Mouse (Mus musculus) CH12.LX (cell line): ENCODE data around the gene BC005537. TPM values are rescaled to one million over a fixed set of nuclear protein-coding genes. Genes with fewer than 3 reads are reported as not detected.
A peak's percentile ranks its signal among the peaks of the same experiment; 100 is the strongest.

Source experiments
- DNase-seq: peaks from one replicate; pipeline ENCODE4 v3.0.0-alpha.2; 2013; ENCODE audit errors: extremely low read depth
- H3K27ac ChIP-seq: 2 replicates; pipeline ENCODE4 v1.5.1; 2012; ENCODE audit warnings: low read depth, mild to moderate bottlenecking, control low read depth, moderate library complexity; ENCODE audit not compliant: insufficient read depth
- H3K27me3 ChIP-seq: replicated peaks from 2 replicates; pipeline ENCODE3; 2012; ENCODE audit warnings: inconsistent platforms
- H3K36me3 ChIP-seq, 2 experiments: replicated peaks in 1 of 2; 2 replicates each; pipeline versions ENCODE3 to v1.6.1; 2012; ENCODE audit warnings: inconsistent platforms in 1 of 2, low read length in 1 of 2, mild to moderate bottlenecking in 1 of 2, mixed read lengths in 1 of 2, moderate library complexity in 1 of 2; ENCODE audit not compliant: control insufficient read depth in 1 of 2, insufficient read depth in 1 of 2
- H3K4me1 ChIP-seq, 2 experiments: 2 replicates each; pipeline ENCODE4 v1.6.1; 2012; ENCODE audit warnings: inconsistent platforms in 1 of 2, moderate library complexity in 1 of 2; ENCODE audit not compliant: insufficient read depth in 2 of 2, control insufficient read depth in 1 of 2
- H3K4me2 ChIP-seq: 2 replicates; pipeline ENCODE4 v1.6.1; 2012; ENCODE audit warnings: low read depth, mild to moderate bottlenecking, control low read depth; ENCODE audit not compliant: poor library complexity, insufficient read depth, severe bottlenecking
- H3K4me3 ChIP-seq, 3 experiments: fragments of 150-350 bp in 1 of 3; sonication (generic) in 1 of 3; replicated peaks in 1 of 3; 2 replicates each; pipeline versions ENCODE3 to v1.5.1; 2011 to 2012; ENCODE audit warnings: low read depth in 2 of 3, low read length in 2 of 3, mild to moderate bottlenecking in 2 of 3, moderate library complexity in 2 of 3, control low read depth in 1 of 3, improper control_type of control experiment in 1 of 3, inconsistent platforms in 1 of 3, mixed read lengths in 1 of 3; ENCODE audit not compliant: poor library complexity in 1 of 3
- H3K79me2 ChIP-seq: replicated peaks from 2 replicates; pipeline ENCODE4 v1.6.1; 2012; ENCODE audit warnings: mild to moderate bottlenecking, moderate library complexity; ENCODE audit not compliant: control insufficient read depth, poor library complexity, insufficient read depth, severe bottlenecking; ENCODE audit errors: extremely low read depth
- H3K9ac ChIP-seq: 2 replicates; pipeline ENCODE4 v1.6.1; 2012; ENCODE audit warnings: low read depth, mild to moderate bottlenecking, control low read depth, moderate library complexity; ENCODE audit not compliant: insufficient read depth
- H3K9me3 ChIP-seq: replicated peaks from 2 replicates; pipeline ENCODE3; 2012; ENCODE audit warnings: low read length, inconsistent platforms, mixed read lengths
- BHLHE40 ChIP-seq: IDR thresholded peaks from 2 replicates; pipeline ENCODE4 v1.6.1; 2011; ENCODE audit warnings: mild to moderate bottlenecking, low read depth, low read length, improper control_type of control experiment
- CHD1 ChIP-seq: IDR thresholded peaks from 2 replicates; pipeline ENCODE4 v1.6.1; 2012; ENCODE audit warnings: low read depth, low read length, improper control_type of control experiment, inconsistent platforms
- CHD2 ChIP-seq: IDR thresholded peaks from 2 replicates; pipeline ENCODE4 v1.6.1; 2011; ENCODE audit warnings: low read length, improper control_type of control experiment
- CTCF ChIP-seq, 2 experiments: IDR thresholded peaks in 1 of 2; conservative IDR thresholded peaks in 1 of 2; 2 replicates each; pipeline ENCODE4 v1.5.1; 2011 to 2012; ENCODE audit warnings: low read depth in 2 of 2, low read length in 2 of 2, improper control_type of control experiment in 1 of 2, inconsistent platforms in 1 of 2, mild to moderate bottlenecking in 1 of 2, moderate library complexity in 1 of 2
- E2F4 ChIP-seq: IDR thresholded peaks from 2 replicates; pipeline ENCODE4 v1.6.1; 2011; ENCODE audit warnings: low read depth, low read length, improper control_type of control experiment; ENCODE audit not compliant: insufficient replicate concordance
- ELF1 ChIP-seq: IDR thresholded peaks from 2 replicates; pipeline ENCODE4 v1.6.1; 2014; ENCODE audit warnings: low read depth, mild to moderate bottlenecking, inconsistent platforms, low read length, improper control_type of control experiment
- EP300 ChIP-seq: IDR thresholded peaks from 2 replicates; pipeline ENCODE4 v1.6.1; 2011; ENCODE audit warnings: low read length, improper control_type of control experiment
- ETS1 ChIP-seq: conservative IDR thresholded peaks from 2 replicates; pipeline ENCODE4 v1.6.1; 2012; ENCODE audit warnings: low read depth, mild to moderate bottlenecking, inconsistent platforms, low read length, improper control_type of control experiment, moderate library complexity
- GABPA ChIP-seq: IDR thresholded peaks from 2 replicates; pipeline ENCODE4 v1.6.1; 2012; ENCODE audit warnings: low read depth, low read length, improper control_type of control experiment, inconsistent platforms; ENCODE audit not compliant: insufficient replicate concordance
- IRF4 ChIP-seq: IDR thresholded peaks from 2 replicates; pipeline ENCODE4 v1.6.1; 2014; ENCODE audit warnings: low read depth, mild to moderate bottlenecking, inconsistent platforms, low read length, improper control_type of control experiment
- JUN ChIP-seq: IDR thresholded peaks from 2 replicates; pipeline ENCODE4 v1.6.1; 2011; ENCODE audit warnings: low read depth, mild to moderate bottlenecking, low read length, improper control_type of control experiment, moderate library complexity; ENCODE audit not compliant: insufficient read depth
- KAT2A ChIP-seq: IDR thresholded peaks from 2 replicates; pipeline ENCODE4 v1.6.1; 2012; ENCODE audit warnings: low read length, improper control_type of control experiment, inconsistent platforms; ENCODE audit not compliant: insufficient replicate concordance
- MAX ChIP-seq: IDR thresholded peaks from 2 replicates; pipeline ENCODE4 v1.6.1; 2011; ENCODE audit warnings: low read length, improper control_type of control experiment
- MAZ ChIP-seq: IDR thresholded peaks from 2 replicates; pipeline ENCODE4 v1.6.1; 2012; ENCODE audit warnings: low read depth, mild to moderate bottlenecking, inconsistent platforms, low read length, improper control_type of control experiment, moderate library complexity
- MEF2A ChIP-seq: IDR thresholded peaks from 2 replicates; pipeline ENCODE4 v1.6.1; 2014; ENCODE audit warnings: low read depth, mild to moderate bottlenecking, inconsistent platforms, low read length, improper control_type of control experiment, borderline replicate concordance
- MYC ChIP-seq: IDR thresholded peaks from 2 replicates; pipeline ENCODE4 v1.6.1; 2011; ENCODE audit warnings: low read depth, mild to moderate bottlenecking, improper control_type of control experiment, low read length
- NELFE ChIP-seq: IDR thresholded peaks from 2 replicates; pipeline ENCODE4 v1.6.1; 2011; ENCODE audit warnings: low read depth, low read length, improper control_type of control experiment
- NRF1 ChIP-seq: IDR thresholded peaks from 2 replicates; pipeline ENCODE4 v1.6.1; 2014; ENCODE audit warnings: low read depth, mild to moderate bottlenecking, inconsistent platforms, low read length, improper control_type of control experiment, moderate library complexity
- PAX5 ChIP-seq: IDR thresholded peaks from 2 replicates; pipeline ENCODE4 v1.6.1; 2012; ENCODE audit warnings: low read length, inconsistent platforms, mixed read lengths
- POLR2AphosphoS2 ChIP-seq: IDR thresholded peaks from 2 replicates; pipeline ENCODE4 v1.6.1; 2011; ENCODE audit warnings: low read depth, low read length, improper control_type of control experiment
- RAD21 ChIP-seq: IDR thresholded peaks from 2 replicates; pipeline ENCODE4 v1.6.1; 2011; ENCODE audit warnings: low read depth, mild to moderate bottlenecking, low read length, improper control_type of control experiment, moderate library complexity
- RCOR1 ChIP-seq: conservative IDR thresholded peaks from 2 replicates; pipeline ENCODE4 v1.6.1; 2012; ENCODE audit warnings: low read depth, mild to moderate bottlenecking, inconsistent platforms, low read length, improper control_type of control experiment
- SIN3A ChIP-seq: IDR thresholded peaks from 2 replicates; pipeline ENCODE4 v1.6.1; 2012; ENCODE audit warnings: low read length, improper control_type of control experiment, inconsistent platforms
- TBP ChIP-seq: conservative IDR thresholded peaks from 2 replicates; pipeline ENCODE4 v1.6.1; 2011; ENCODE audit warnings: low read depth, low read length, improper control_type of control experiment
- TCF12 ChIP-seq: IDR thresholded peaks from 2 replicates; pipeline ENCODE4 v1.6.1; 2014; ENCODE audit warnings: low read depth, mild to moderate bottlenecking, inconsistent platforms, low read length, improper control_type of control experiment
- USF1 ChIP-seq: IDR thresholded peaks from 2 replicates; pipeline ENCODE4 v1.6.1; 2014; ENCODE audit warnings: low read depth, mild to moderate bottlenecking, inconsistent platforms, low read length, improper control_type of control experiment
- USF2 ChIP-seq: conservative IDR thresholded peaks from 2 replicates; pipeline ENCODE4 v1.6.1; 2011; ENCODE audit warnings: low read depth, low read length, improper control_type of control experiment
- ZC3H11A ChIP-seq: IDR thresholded peaks from 2 replicates; pipeline ENCODE4 v1.6.1; 2012; ENCODE audit warnings: low read depth, mild to moderate bottlenecking, inconsistent platforms, low read length, improper control_type of control experiment
- ZKSCAN1 ChIP-seq: IDR thresholded peaks from 2 replicates; pipeline ENCODE4 v1.6.1; 2012; ENCODE audit warnings: low read depth, inconsistent platforms, low read length, improper control_type of control experiment, borderline replicate concordance
- ZNF384 ChIP-seq: IDR thresholded peaks from 2 replicates; pipeline ENCODE4 v1.6.1; 2012; ENCODE audit warnings: low read depth, low read length, improper control_type of control experiment, inconsistent platforms
- dilution Hi-C: fragments of 300-500 bp; cut with MboI; formaldehyde crosslinking; loops from 2 replicates; pipeline ENCODE4 v1.14.3; 2020; ENCODE audit warnings: low sequenced_read_pairs; ENCODE audit not compliant: extremely low pct_unique_long_range_greater_than_20kb, extremely low pct_ligation_motif_present
- in situ Hi-C: fragments of 300-500 bp; cut with MboI; formaldehyde crosslinking; loops from 3 replicates; pipeline ENCODE4 v1.14.3; 2019; ENCODE audit warnings: low sequenced_read_pairs, low pct_ligation_motif_present, low pct_unique_long_range_greater_than_20kb, mixed read lengths
- polyA plus RNA-seq: library from polyadenylated mRNA; unstranded; fragments of >175 nt; gene quantifications from 2 replicates; pipeline ENCODE4 v1.2.1, GENCODE M21; 2012; ENCODE audit warnings: low read depth; ENCODE audit not compliant: insufficient read length
- total RNA-seq, 2 experiments: library from RNA; depleted of rRNA; stranded (reverse); fragments of 300-350 nt in 1 of 2; fragments of >200 nt in 1 of 2; gene quantifications; 2 replicates each; pipeline ENCODE4 v1.2.3; 2012 to 2014

Gene BC005537
- total and polyA plus RNA-seq, 3 experiments = 21.8 to 47.7 (median 39.0) TPM

DNA sequence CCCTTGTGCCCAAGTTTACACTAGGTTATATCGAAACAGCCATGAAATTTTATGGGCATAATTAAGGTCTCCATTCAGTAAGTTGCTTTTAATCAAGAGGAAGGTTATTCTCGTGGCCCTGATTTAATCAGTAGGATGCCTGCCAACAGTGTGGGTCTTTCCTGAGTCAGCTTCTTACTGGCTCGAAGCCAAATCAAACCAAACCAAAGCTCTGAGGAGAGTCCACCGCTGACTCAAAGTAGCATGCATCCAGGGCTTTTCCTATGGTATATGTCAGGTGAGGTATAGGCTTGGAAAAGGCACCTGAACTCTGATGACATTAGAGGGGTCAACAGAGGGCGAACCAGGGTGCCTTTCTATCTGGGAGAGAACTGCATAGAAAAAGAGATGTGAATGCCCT, 19.5 kb upstream of the BC005537 start:
- Histone ChIP-seq H3K79me2 (no peaks in the 10 kb centered on the region), H3K36me3 (no peaks in the 10 kb centered on the region), H3K27me3 (no peaks in the 10 kb centered on the region), H3K4me2 (no peak overlapping the region), H3K9me3 (peaks cover 2% of the 10 kb centered on the region), H3K4me3 (no peak overlapping the region), H3K9ac (no peak overlapping the region), H3K4me1 (peaks cover 14 to 44% of the 10 kb centered on the region in 2 experiments), H3K27ac (no peak overlapping the region)
- no peak for TF ChIP-seq USF2
- no peak for TF ChIP-seq CHD1
- no peak for TF ChIP-seq SIN3A
- TF ChIP-seq E2F4 = no peak
- TF ChIP-seq ZKSCAN1 = no peak
- TF ChIP-seq RCOR1 = no peak
- TF ChIP-seq ETS1 = no peak
- no peak for TF ChIP-seq BHLHE40
- no peak for TF ChIP-seq MAX
- no peak for TF ChIP-seq MYC
- no peak for TF ChIP-seq ZNF384
- no peak for TF ChIP-seq GABPA
- in situ Hi-C loops = no loop called here
- DNase-seq = no peak
- dilution Hi-C loops = no loop called here

DNA sequence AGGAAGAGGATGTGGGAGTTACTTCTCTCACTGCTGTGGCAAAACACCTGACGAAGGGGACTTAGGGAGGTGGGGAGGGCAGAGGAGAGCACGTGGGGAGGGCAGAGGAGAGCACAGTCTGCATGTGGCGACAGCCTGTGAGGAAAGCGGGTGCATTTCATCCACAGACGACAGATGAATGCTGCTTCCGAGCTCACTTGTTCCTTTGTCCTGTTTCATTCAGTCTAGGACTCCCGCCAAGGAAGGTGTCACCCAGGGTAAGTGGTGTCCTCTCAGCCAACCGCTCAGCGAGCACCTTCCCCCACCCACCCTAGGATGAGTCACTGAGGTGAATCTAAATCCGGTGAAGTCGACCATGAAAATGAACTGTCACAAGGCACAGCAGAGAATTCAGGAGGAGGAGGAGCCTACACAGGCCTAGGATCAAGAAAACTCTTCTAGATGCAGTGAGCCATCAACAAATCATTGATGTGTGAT, 15.4 kb upstream of the BC005537 start:
- H3K4me3 ChIP-seq = peak overlapping the region in 2 of 3 experiments; percentile 3 to 21
- no peak overlapping the region for H3K9ac ChIP-seq
- H3K9me3 ChIP-seq = peaks cover 2% of the 10 kb centered on the region
- peak; percentile 93 for DNase-seq
- in situ Hi-C loops (no loop called here), dilution Hi-C loops (no loop called here)
- H3K4me1 ChIP-seq = peaks cover 14 to 38% of the 10 kb centered on the region in 2 experiments
- no peaks in the 10 kb centered on the region for H3K79me2 ChIP-seq
- H3K36me3 ChIP-seq = no peaks in the 10 kb centered on the region
- peak overlapping the region; percentile 5 for H3K4me2 ChIP-seq
- no peaks in the 10 kb centered on the region for H3K27me3 ChIP-seq
- H3K27ac ChIP-seq = peak overlapping the region; percentile 37
- TF ChIP-seq CHD1 (no peak), RCOR1 (no peak), CTCF (conservative IDR thresholded peaks at IDR 0.05 in 1 of 2, IDR thresholded peaks at IDR 0.05 in 1 of 2; ENCODE audit: low read depth in 2 of 2, low read length in 2 of 2) (no peak), E2F4 (0 out of 2 replicates have a peak, but pooled peaks have one; percentile 78), ZKSCAN1 (no peak), PAX5 (no peak), IRF4 (peak; percentile 72), TCF12 (peak; percentile 28; the same call in 1 of the 2 replicates), ZC3H11A (no peak), USF1 (peak; percentile 14; the same call in 1 of the 2 replicates), NRF1 (no peak), MAX (peak; percentile 92), NELFE (peak; percentile 69), KAT2A (no peak), TBP (peak; percentile 21; the same call in 1 of the 2 replicates), MEF2A (peak; percentile 50; the same call in 1 of the 2 replicates), SIN3A (peak; percentile 83), CHD2 (0 out of 2 replicates have a peak, but pooled peaks have one; percentile 62), JUN (peak; percentile 67), MYC (peak; percentile 98), MAZ (peak; percentile 77), BHLHE40 (peak; percentile 81), USF2 (0 out of 2 replicates have a peak, but pooled peaks have one; percentile 16), RAD21 (no peak), EP300 (peak; percentile 21), GABPA (no peak), POLR2AphosphoS2 (no peak), ELF1 (peak; percentile 30; the same call in 1 of the 2 replicates)
